Mouse (Mus musculus): Measurements from ENCODE around the gene Calml3.

The Calml3 gene

GRCm38 (mm10) chr13:3779575-3780226 lies 24.4 kb downstream of the Calml3 start:
- no peak for DNase-seq

GRCm38 (mm10) chr13:3778591-3779364 lies 25.3 kb downstream of the Calml3 start:
- DNase-seq, result no peak

- DNase-seq, result no peak
Measured at GRCm38 (mm10) chr13:3777216-3777912, 26.8 kb downstream of the Calml3 start.

- no peak for DNase-seq
Measured at GRCm38 (mm10) chr13:3776446-3776845, 27.7 kb downstream of the Calml3 start.

- DNase-seq, result no peak
Measured at GRCm38 (mm10) chr13:3774991-3775390, 29.1 kb downstream of the Calml3 start.

GRCm38 (mm10) chr13:3774280-3774679 lies 29.8 kb downstream of the Calml3 start:
- DNase-seq, result no peak

- no peak for DNase-seq
Measured at GRCm38 (mm10) chr13:3773149-3773688, 30.9 kb downstream of the Calml3 start.

GRCm38 (mm10) chr13:3771221-3771620 lies 32.9 kb downstream of the Calml3 start:
- DNase-seq, result no peak

GRCm38 (mm10) chr13:3770170-3771024 lies 33.7 kb downstream of the Calml3 start:
- DNase-seq, result no peak

- no peak for DNase-seq
Measured at GRCm38 (mm10) chr13:3769531-3769930, 34.6 kb downstream of the Calml3 start.

GRCm38 (mm10) chr13:3768621-3769020 lies 35.5 kb downstream of the Calml3 start:
- no peak for DNase-seq

- no peak for DNase-seq
Measured at GRCm38 (mm10) chr13:3767086-3767485, 37.0 kb downstream of the Calml3 start.

GRCm38 (mm10) chr13:3765781-3766180 lies 38.3 kb downstream of the Calml3 start:
- DNase-seq, result no peak

- DNase-seq, result no peak
Measured at GRCm38 (mm10) chr13:3761131-3761530, 43.0 kb downstream of the Calml3 start.

GRCm38 (mm10) chr13:3758347-3758746 lies 45.8 kb downstream of the Calml3 start:
- DNase-seq, result no peak

- DNase-seq, result no peak
Measured at GRCm38 (mm10) chr13:3753291-3753690, 50.8 kb downstream of the Calml3 start.

Data from thymus, postnatal 36 days (tissue).